Mouse (Mus musculus): Measurements from ENCODE around the gene Tbc1d2b.

DNA sequence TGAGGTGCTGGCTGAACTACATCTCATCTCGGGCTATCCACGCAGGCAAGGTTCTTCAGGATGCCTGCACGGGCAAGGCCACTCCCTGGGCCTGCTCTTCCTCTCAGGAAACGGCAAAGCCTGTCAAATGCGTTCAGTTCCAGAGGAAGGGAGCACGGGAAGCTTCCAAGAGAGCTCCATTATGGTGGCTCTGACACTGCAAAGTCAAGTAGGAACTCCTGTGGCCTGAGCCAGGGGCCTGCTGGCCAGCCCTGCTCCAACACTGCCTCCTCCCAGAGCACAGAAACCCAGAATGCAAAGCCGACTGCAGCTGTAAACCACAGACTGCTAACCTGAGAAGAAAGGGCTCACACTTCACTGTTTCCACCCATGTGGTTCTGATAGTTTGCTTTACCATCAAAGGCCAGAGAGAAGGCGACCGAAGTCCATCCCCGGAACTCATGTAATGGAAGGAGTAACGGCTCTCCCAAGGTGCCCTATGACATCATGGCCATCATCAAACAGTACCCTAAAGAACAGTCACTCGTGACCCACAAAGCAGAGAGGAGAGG is 11.1 kb downstream of the Tbc1d2b start:
- TF ChIP-seq CTCF (IDR thresholded peaks at IDR 0.05; ENCODE audit: low read depth, low read length) (no peak), TAL1 (conservative IDR thresholded peaks at IDR 0.05; ENCODE audit: low read depth, low read length) (no peak), POLR2AphosphoS5 (IDR thresholded peaks at IDR 0.05; ENCODE audit: insufficient replicate concordance, low read depth, low read length) (no peak)

Measured in G1E (cell line).